Mouse (Mus musculus) spleen, adult 2 months (tissue): ENCODE measurements around the gene Fank1.

ENCODE experiments used
- CTCF ChIP-seq: fragments of 200-500 bp; IDR thresholded peaks from 2 replicates; pipeline ENCODE4 v1.5.1; 2011; ENCODE audit warnings: mild to moderate bottlenecking, inconsistent platforms; ENCODE audit not compliant: insufficient read depth, insufficient read length, insufficient replicate concordance; ENCODE audit errors: extremely low read depth
- POLR2A ChIP-seq: fragments of 200-500 bp; IDR thresholded peaks from 2 replicates; pipeline ENCODE4 v1.6.1; 2011; ENCODE audit warnings: low read depth, low read length, inconsistent platforms

- TF ChIP-seq CTCF: no peak
- TF ChIP-seq POLR2A: no peak
Observed at GRCm38 (mm10) chr7:133925771-133926170, 149.1 kb downstream of the Fank1 start.
